Mouse (Mus musculus) olfactory bulb, adult 2 months (tissue): Measurements from ENCODE around the gene Olfr750. TPM values are rescaled to one million over a fixed set of nuclear protein-coding genes. Genes with fewer than 3 reads are reported as not detected.

Source experiments
- H3K27ac ChIP-seq: fragments of 200-500 bp; 2 replicates; pipeline ENCODE4 v1.5.1; 2012; ENCODE audit warnings: low read depth, low read length; ENCODE audit not compliant: insufficient read depth
- H3K4me1 ChIP-seq: fragments of 200-500 bp; 2 replicates; pipeline ENCODE4 v1.6.1; 2012; ENCODE audit warnings: low read length; ENCODE audit not compliant: control insufficient read depth, insufficient read depth
- H3K4me3 ChIP-seq: fragments of 200-500 bp; 2 replicates; pipeline ENCODE4 v1.5.1; 2012; ENCODE audit warnings: mild to moderate bottlenecking, low read depth, low read length, moderate library complexity; ENCODE audit not compliant: insufficient read depth
- CTCF ChIP-seq: fragments of 200-500 bp; IDR thresholded peaks from 2 replicates; pipeline ENCODE4 v1.5.1; 2012; ENCODE audit warnings: low read depth, mild to moderate bottlenecking, low read length, moderate library complexity; ENCODE audit not compliant: insufficient read depth
- POLR2A ChIP-seq: fragments of 200-500 bp; IDR thresholded peaks from 2 replicates; pipeline ENCODE4 v1.6.1; 2012; ENCODE audit warnings: mild to moderate bottlenecking, low read depth, low read length, moderate library complexity; ENCODE audit not compliant: insufficient read depth
- WGBS: fragments of 180-500 bp; shearing (Covaris S2); methylation state at CpG from one replicate; pipeline ENCODE4 v1.1.7; 2018; 5-methylcytosine and 5-hydroxymethylcytosine counted together
- polyA plus RNA-seq: library from polyadenylated mRNA; stranded (reverse); fragments of >200 nt; gene quantifications from 2 replicates; pipeline ENCODE4 v1.2.4, GENCODE M21; 2012; ENCODE audit warnings: low replicate concordance; ENCODE audit not compliant: missing spikeins, insufficient read depth, insufficient read length

Olfr750 gene
- polyA plus RNA-seq, 1 experiment, result not detected

GRCm38 (mm10) chr14:51088970-51089673, 14.9 kb upstream of the Olfr750 start:
- no peak for TF ChIP-seq CTCF
- TF ChIP-seq POLR2A, result no peak
- Histone ChIP-seq H3K27ac (peak overlapping the region; percentile 73), H3K4me3 (peak overlapping the region; percentile 95), H3K4me1 (peaks cover 6% of the 10 kb centered on the region)
- WGBS, result under 1% methylated on average over 34 of the region's 34 CpGs

- Histone ChIP-seq H3K4me1 (peaks cover 6% of the 10 kb centered on the region), H3K27ac (peak overlapping the region; percentile 51; the same call in 1 of the 2 replicates), H3K4me3 (peak overlapping the region; percentile 95)
- TF ChIP-seq POLR2A (no peak), CTCF (no peak)
- WGBS, result 2% methylated on average over 23 of the region's 23 CpGs
These were observed 14.1 kb upstream of the Olfr750 start for GRCm38 (mm10) chr14:51088166-51088969.

- peaks cover 6% of the 10 kb centered on the region for H3K4me1 ChIP-seq
- TF ChIP-seq CTCF (no peak), POLR2A (no peak)
- H3K4me3 ChIP-seq, result no peak overlapping the region
- WGBS, result 20% methylated on average over 9 of the region's 9 CpGs
- H3K27ac ChIP-seq, result no peak overlapping the region
These were observed 13.5 kb upstream of the Olfr750 start for GRCm38 (mm10) chr14:51087762-51088161.

GRCm38 (mm10) chr14:51085911-51086310, 11.7 kb upstream of the Olfr750 start:
- Histone ChIP-seq H3K4me3 (no peak overlapping the region), H3K27ac (no peak overlapping the region), H3K4me1 (peaks cover 2% of the 10 kb centered on the region)
- TF ChIP-seq POLR2A (no peak), CTCF (no peak)
- WGBS, result 88% methylated on average over 4 of the region's 4 CpGs

GRCm38 (mm10) chr14:51085086-51085485, 10.9 kb upstream of the Olfr750 start:
- H3K4me1 ChIP-seq, result no peaks in the 10 kb centered on the region; the same call in 1 of the 2 replicates
- TF ChIP-seq POLR2A, result no peak
- no peak for TF ChIP-seq CTCF
- 85% methylated on average over 2 of the region's 2 CpGs for WGBS
- H3K4me3 ChIP-seq, result no peak overlapping the region
- H3K27ac ChIP-seq, result no peak overlapping the region

GRCm38 (mm10) chr14:51083805-51084204, 9.6 kb upstream of the Olfr750 start:
- TF ChIP-seq CTCF, result no peak
- TF ChIP-seq POLR2A, result no peak
- Histone ChIP-seq H3K4me1 (no peaks in the 10 kb centered on the region; the same call in 1 of the 2 replicates), H3K4me3 (no peak overlapping the region), H3K27ac (no peak overlapping the region)
- WGBS, result 25% methylated on average over 7 of the region's 7 CpGs

GRCm38 (mm10) chr14:51082599-51083581, 8.7 kb upstream of the Olfr750 start:
- Histone ChIP-seq H3K4me1 (no peaks in the 10 kb centered on the region; the same call in 1 of the 2 replicates), H3K27ac (no peak overlapping the region), H3K4me3 (peak overlapping the region; percentile 54)
- no peak for TF ChIP-seq CTCF
- WGBS, result 4% methylated on average over 40 of the region's 40 CpGs

GRCm38 (mm10) chr14:51081035-51081434, 6.8 kb upstream of the Olfr750 start:
- 96% methylated on average over 2 of the region's 2 CpGs for WGBS
- Histone ChIP-seq H3K4me3 (no peak overlapping the region), H3K27ac (no peak overlapping the region), H3K4me1 (no peaks in the 10 kb centered on the region; the same call in 1 of the 2 replicates)
- TF ChIP-seq CTCF (no peak), POLR2A (no peak)
